ENCODE assay signal across 24 mouse cellular contexts in genomic region chr4:125364011-125364410, GRCm38 (mm10).
DNase-seq lines count a peak whose midpoint lies in the region; ATAC-seq and TF ChIP-seq lines count a peak whose summit lies in the region.
"Had no signal": no experiment of that assay in that cellular context is flagged by ENCODE, and none has a peak within 500 bp of the region (broad histone marks: within the 10 kb centered on the region; RNA-seq: fewer than 3 reads in every experiment).

No protein-coding gene starts in this region.

- no peaks in the 10 kb centered on the region for H3K27me3 ChIP-seq in embryonic facial prominence, embryonic 11.5 days (ENCODE audit: control insufficient read depth, insufficient read depth, low read length)
- peaks cover 11% of the 10 kb centered on the region; the same call in 1 of the 2 replicates for H3K27me3 ChIP-seq in embryonic facial prominence, embryonic 10.5 days (replicated peaks; ENCODE audit: low read depth, poor library complexity, severe bottlenecking)
- H3K27me3 ChIP-seq in hindbrain, embryonic 13.5 days: peaks cover 10% of the 10 kb centered on the region; the same call in 1 of the 2 replicates
- H3K27me3 ChIP-seq in hindbrain, embryonic 14.5 days (ENCODE audit: control insufficient read depth, insufficient read depth, low read length): no peaks in the 10 kb centered on the region
- H3K27me3 ChIP-seq in midbrain, postnatal 0 days (ENCODE audit: insufficient read depth, low read length): no peaks in the 10 kb centered on the region
- H3K27me3 ChIP-seq in liver, embryonic 12.5 days (replicated peaks): no peaks in the 10 kb centered on the region
- H3K27me3 ChIP-seq: embryonic facial prominence, embryonic 15.5 days; intestine, embryonic 15.5 days had no signal

- no peak overlapping the region for H3K27ac ChIP-seq in embryonic facial prominence, embryonic 11.5 days (replicated peaks; ENCODE audit: low read depth, low read length)
- H3K27ac ChIP-seq in embryonic facial prominence, embryonic 10.5 days (replicated peaks): no peak overlapping the region
- H3K27ac ChIP-seq in hindbrain, embryonic 13.5 days: peak overlapping the region; percentile 60
- no peak overlapping the region; the same call in 1 of the 2 replicates for H3K27ac ChIP-seq in hindbrain, embryonic 14.5 days
- H3K27ac ChIP-seq in midbrain, postnatal 0 days (ENCODE audit: low read depth, low read length): no peak overlapping the region
- H3K27ac ChIP-seq in liver, embryonic 12.5 days: no peak overlapping the region
- H3K27ac ChIP-seq: embryonic facial prominence, embryonic 15.5 days; heart, embryonic 10.5 days; intestine, embryonic 15.5 days; liver, embryonic 14.5 days; stomach, postnatal 0 days had no signal

- TF ChIP-seq POLR2A in brain, embryonic 14.5 days (IDR thresholded peaks at IDR 0.05; ENCODE audit: borderline replicate concordance, extremely low read depth, insufficient read depth, insufficient read length, poor library complexity, severe bottlenecking): no peak

- no peaks in the 10 kb centered on the region for H3K4me1 ChIP-seq in embryonic facial prominence, embryonic 11.5 days (ENCODE audit: control insufficient read depth, insufficient read depth, low read length)
- peaks cover 16% of the 10 kb centered on the region for H3K4me1 ChIP-seq in embryonic facial prominence, embryonic 10.5 days
- peaks cover 14% of the 10 kb centered on the region for H3K4me1 ChIP-seq in hindbrain, embryonic 13.5 days (replicated peaks)
- no peaks in the 10 kb centered on the region for H3K4me1 ChIP-seq in hindbrain, embryonic 14.5 days (replicated peaks; ENCODE audit: control insufficient read depth, insufficient read depth, low read length)
- 0 out of 2 replicates have a peak, but pooled peaks cover 8% of the 10 kb centered on the region for H3K4me1 ChIP-seq in midbrain, postnatal 0 days (ENCODE audit: insufficient read depth, low read length)
- no peaks in the 10 kb centered on the region for H3K4me1 ChIP-seq in liver, embryonic 12.5 days
- H3K4me1 ChIP-seq: embryonic facial prominence, embryonic 15.5 days; heart, embryonic 10.5 days; intestine, embryonic 15.5 days had no signal

- H3K9me3 ChIP-seq in embryonic facial prominence, embryonic 11.5 days (replicated peaks; ENCODE audit: control insufficient read depth, low read length): no peaks in the 10 kb centered on the region
- H3K9me3 ChIP-seq in embryonic facial prominence, embryonic 10.5 days: no peaks in the 10 kb centered on the region
- H3K9me3 ChIP-seq in hindbrain, embryonic 13.5 days: no peaks in the 10 kb centered on the region
- H3K9me3 ChIP-seq in hindbrain, embryonic 14.5 days (ENCODE audit: control insufficient read depth, low read length): no peaks in the 10 kb centered on the region
- no peaks in the 10 kb centered on the region for H3K9me3 ChIP-seq in midbrain, postnatal 0 days (ENCODE audit: low read length)
- H3K9me3 ChIP-seq in liver, embryonic 12.5 days (replicated peaks): no peaks in the 10 kb centered on the region
- H3K9me3 ChIP-seq: embryonic facial prominence, embryonic 15.5 days; heart, embryonic 10.5 days; intestine, embryonic 15.5 days had no signal

- no peaks in the 10 kb centered on the region for H3K36me3 ChIP-seq in embryonic facial prominence, embryonic 11.5 days (replicated peaks; ENCODE audit: control insufficient read depth, insufficient read depth, low read depth, low read length)
- H3K36me3 ChIP-seq in embryonic facial prominence, embryonic 10.5 days (replicated peaks): no peaks in the 10 kb centered on the region
- no peaks in the 10 kb centered on the region for H3K36me3 ChIP-seq in hindbrain, embryonic 13.5 days
- no peaks in the 10 kb centered on the region for H3K36me3 ChIP-seq in hindbrain, embryonic 14.5 days (replicated peaks; ENCODE audit: control insufficient read depth, insufficient read depth)
- H3K36me3 ChIP-seq in midbrain, postnatal 0 days (ENCODE audit: insufficient read depth, low read length): no peaks in the 10 kb centered on the region
- no peaks in the 10 kb centered on the region for H3K36me3 ChIP-seq in liver, embryonic 12.5 days
- H3K36me3 ChIP-seq: embryonic facial prominence, embryonic 15.5 days; heart, embryonic 10.5 days; intestine, embryonic 15.5 days had no signal

- DNase-seq in embryonic facial prominence, embryonic 11.5 days (ENCODE audit: low spot score): no peak
- DNase-seq in embryonic facial prominence, embryonic 10.5 days (ENCODE audit: low spot score): no peak
- DNase-seq in hindbrain, embryonic 14.5 days (ENCODE audit: low spot score): no peak
- DNase-seq in brain, embryonic 14.5 days (ENCODE audit: low read depth): peak; percentile 59
- peak; percentile 18 for DNase-seq in midbrain, postnatal 0 days (ENCODE audit: low spot score)
- DNase-seq: adrenal gland, postnatal 36 days; cerebellum, adult 11 months; cerebellum, postnatal 36 days; embryo, embryonic 11 days; gastrocnemius, postnatal 10 days; heart, postnatal 4 days; kidney, adult 9 months; kidney, postnatal 36 days; lung, embryonic 14.5 days; right cerebral cortex, postnatal 14 days; thymus, adult 2 months had no signal

- 69% methylated on average over 9 of the region's 9 CpGs for WGBS in embryonic facial prominence, embryonic 11.5 days
- WGBS in embryonic facial prominence, embryonic 10.5 days: 60% methylated on average over 9 of the region's 9 CpGs
- WGBS in hindbrain, embryonic 13.5 days: 51% methylated on average over 9 of the region's 9 CpGs
- 48% methylated on average over 9 of the region's 9 CpGs for WGBS in hindbrain, embryonic 14.5 days
- 34% methylated on average over 9 of the region's 9 CpGs for WGBS in midbrain, postnatal 0 days
- WGBS in liver, embryonic 12.5 days (ENCODE audit: insufficient replicate concordance): 52% methylated on average over 9 of the region's 9 CpGs

- no peak overlapping the region for H3K4me3 ChIP-seq in embryonic facial prominence, embryonic 11.5 days (ENCODE audit: low read depth, low read length)
- H3K4me3 ChIP-seq in embryonic facial prominence, embryonic 10.5 days: no peak overlapping the region
- H3K4me3 ChIP-seq in hindbrain, embryonic 13.5 days: no peak overlapping the region
- no peak overlapping the region for H3K4me3 ChIP-seq in hindbrain, embryonic 14.5 days (replicated peaks; ENCODE audit: low read length)
- H3K4me3 ChIP-seq in midbrain, postnatal 0 days (ENCODE audit: low read depth, low read length): no peak overlapping the region
- no peak overlapping the region for H3K4me3 ChIP-seq in liver, embryonic 12.5 days
- H3K4me3 ChIP-seq: embryonic facial prominence, embryonic 15.5 days; heart, embryonic 10.5 days; intestine, embryonic 15.5 days had no signal

- 0 out of 2 replicates have a peak, but pooled peaks have one; percentile 23 for ATAC-seq in embryonic facial prominence, embryonic 11.5 days (replicated peaks; ENCODE audit: insufficient number of reproducible peaks, low FRiP score, low TSS enrichment, low read depth)
- ATAC-seq in hindbrain, embryonic 13.5 days (ENCODE audit: low FRiP score): no peak
- no peak for ATAC-seq in hindbrain, embryonic 14.5 days (ENCODE audit: low FRiP score)
- ATAC-seq in midbrain, postnatal 0 days (ENCODE audit: low FRiP score): no peak
- no peak for ATAC-seq in liver, embryonic 12.5 days
- ATAC-seq: CD4-positive, CD25-positive, alpha-beta regulatory T cell, adult 4 months; intestine, embryonic 15.5 days had no signal

- TF ChIP-seq CTCF in brain, embryonic 14.5 days (IDR thresholded peaks at IDR 0.05; ENCODE audit: borderline replicate concordance, extremely low read depth, insufficient read depth, insufficient read length): no peak
- TF ChIP-seq CTCF in midbrain, postnatal 0 days (IDR thresholded peaks at IDR 0.05): no peak

- no peak overlapping the region for H3K4me2 ChIP-seq in embryonic facial prominence, embryonic 11.5 days (ENCODE audit: low read depth, low read length)
- H3K4me2 ChIP-seq in hindbrain, embryonic 13.5 days: no peak overlapping the region
- H3K4me2 ChIP-seq in hindbrain, embryonic 14.5 days (replicated peaks): no peak overlapping the region
- H3K4me2 ChIP-seq in midbrain, postnatal 0 days (ENCODE audit: low read depth, low read length, poor library complexity, severe bottlenecking): no peak overlapping the region
- H3K4me2 ChIP-seq in liver, embryonic 12.5 days: no peak overlapping the region
- H3K4me2 ChIP-seq: embryonic facial prominence, embryonic 15.5 days; intestine, embryonic 15.5 days; lung, embryonic 14.5 days had no signal

- no peak overlapping the region for H3K9ac ChIP-seq in embryonic facial prominence, embryonic 11.5 days (replicated peaks; ENCODE audit: low read length)
- no peak overlapping the region for H3K9ac ChIP-seq in hindbrain, embryonic 13.5 days
- no peak overlapping the region for H3K9ac ChIP-seq in hindbrain, embryonic 14.5 days
- H3K9ac ChIP-seq in midbrain, postnatal 0 days (replicated peaks; ENCODE audit: low read length, poor library complexity, severe bottlenecking): no peak overlapping the region
- H3K9ac ChIP-seq in liver, embryonic 12.5 days: no peak overlapping the region
- H3K9ac ChIP-seq: embryonic facial prominence, embryonic 15.5 days; intestine, embryonic 15.5 days; liver, embryonic 14.5 days; lung, embryonic 14.5 days had no signal

Comparison
In these comparisons a context has a peak if more than half of its experiments do, and no peak if none do; other contexts are left out.
1. DNase-seq: peak in brain, embryonic 14.5 days (single experiment) and midbrain, postnatal 0 days (single experiment); none in embryonic facial prominence, embryonic 11.5 days (single experiment), embryonic facial prominence, embryonic 10.5 days (single experiment) and hindbrain, embryonic 14.5 days (single experiment).